Mouse (Mus musculus) brain, embryonic 14.5 days (tissue): ENCODE measurements around the gene Sec62. TPM values are rescaled to one million over a fixed set of nuclear protein-coding genes. Genes with fewer than 3 reads are reported as not detected.
"Not testable (repeated sequence)": the region's sequence is repeated elsewhere in the genome, so short reads cannot be mapped to it uniquely, and the experiment has no call there.

Source experiments
- DNase-seq: peaks from one replicate; pipeline ENCODE4 v3.0.0-alpha.2; 2011; ENCODE audit warnings: low read depth
- CTCF ChIP-seq: fragments of 200-500 bp; IDR thresholded peaks from 2 replicates; pipeline ENCODE4 v1.5.1; 2012; ENCODE audit warnings: inconsistent platforms, mild to moderate bottlenecking, moderate library complexity, borderline replicate concordance; ENCODE audit not compliant: insufficient read depth, insufficient read length; ENCODE audit errors: extremely low read depth
- POLR2A ChIP-seq: fragments of 200-500 bp; IDR thresholded peaks from 2 replicates; pipeline ENCODE4 v1.6.1; 2012; ENCODE audit warnings: mild to moderate bottlenecking, inconsistent platforms, borderline replicate concordance; ENCODE audit not compliant: poor library complexity, insufficient read depth, insufficient read length, severe bottlenecking; ENCODE audit errors: extremely low read depth
- polyA plus RNA-seq: library from polyadenylated mRNA; depleted of rRNA; stranded (reverse); fragments of >200 nt; gene quantifications from 2 replicates; pipeline ENCODE4 v1.2.3, GENCODE M21; 2012; rRNA removed

Gene Sec62
- polyA plus RNA-seq, 1 experiment: 51.0 TPM

GRCm38 (mm10) chr3:30847413-30847812 lies 54.7 kb downstream of the Sec62 start:
- TF ChIP-seq CTCF: no peak
- TF ChIP-seq POLR2A: no peak
- no peak for DNase-seq

- no peak for DNase-seq
- TF ChIP-seq POLR2A: no peak
- TF ChIP-seq CTCF: no peak
These were observed 58.7 kb downstream of the Sec62 start for GRCm38 (mm10) chr3:30851422-30851821.

DNA sequence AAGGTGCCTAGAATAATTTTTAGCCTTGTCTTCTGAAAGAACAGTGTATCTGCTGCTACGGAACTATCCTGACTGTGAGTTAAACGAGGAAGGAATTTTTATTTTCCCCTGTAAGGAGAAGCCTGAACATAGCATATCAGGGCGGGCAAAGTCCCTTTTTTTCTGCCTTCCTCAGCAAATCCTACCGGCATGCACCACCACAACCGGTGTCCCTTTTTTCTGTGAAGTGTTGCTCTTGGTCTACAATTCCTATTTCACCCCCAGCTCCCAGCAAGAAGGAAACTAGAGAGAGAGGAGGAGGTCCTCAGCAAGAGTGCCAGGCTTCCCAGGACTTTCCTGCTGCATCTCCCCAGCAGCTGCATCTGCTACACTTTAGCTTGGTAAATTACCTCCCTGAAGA lies 60.9 kb downstream of the Sec62 start:
- DNase-seq: no peak
- TF ChIP-seq POLR2A: no peak
- TF ChIP-seq CTCF: no peak

- TF ChIP-seq CTCF (peak; percentile 43; the same call in 1 of the 2 replicates), POLR2A (no peak)
- peak; percentile 60 for DNase-seq
These were observed 63.2 kb downstream of the Sec62 start, which contains the start of gene Gpr160 for GRCm38 (mm10) chr3:30855604-30856458. Gpr160 (plus strand) TSS chr3:30855950.

- DNase-seq: not testable (repeated sequence)
These were observed 66.9 kb downstream of the Sec62 start for GRCm38 (mm10) chr3:30859599-30859998.

GRCm38 (mm10) chr3:30860705-30861104 lies 68.0 kb downstream of the Sec62 start:
- TF ChIP-seq POLR2A (no peak), CTCF (no peak)
- DNase-seq: no peak

GRCm38 (mm10) chr3:30863712-30864435 lies 71.2 kb downstream of the Sec62 start:
- DNase-seq: no peak
- no peak for TF ChIP-seq POLR2A
- TF ChIP-seq CTCF: no peak

DNA sequence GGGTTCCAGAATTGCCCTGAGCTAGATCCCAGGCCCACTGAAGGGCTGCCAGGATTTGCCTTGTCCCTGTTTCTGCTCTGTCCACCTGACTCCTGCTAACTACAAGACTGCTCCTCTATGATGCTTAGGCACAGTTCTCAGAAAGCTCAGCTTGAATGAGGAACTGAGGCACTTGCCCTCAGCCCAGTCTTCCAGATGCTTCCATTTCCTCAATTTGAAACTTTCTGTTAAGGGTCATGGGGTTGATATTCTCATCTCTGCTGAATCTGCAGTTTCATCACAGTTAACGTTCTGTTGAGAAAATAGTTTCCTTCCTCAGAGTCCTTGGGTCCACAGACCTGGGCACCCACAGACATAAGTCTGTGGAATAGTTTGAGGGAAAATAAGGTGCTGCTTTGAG lies 72.0 kb downstream of the Sec62 start:
- no peak for DNase-seq
- no peak for TF ChIP-seq POLR2A
- TF ChIP-seq CTCF: no peak

GRCm38 (mm10) chr3:30868176-30868575 lies 75.5 kb downstream of the Sec62 start:
- TF ChIP-seq POLR2A: no peak
- TF ChIP-seq CTCF: no peak
- no peak for DNase-seq

DNA sequence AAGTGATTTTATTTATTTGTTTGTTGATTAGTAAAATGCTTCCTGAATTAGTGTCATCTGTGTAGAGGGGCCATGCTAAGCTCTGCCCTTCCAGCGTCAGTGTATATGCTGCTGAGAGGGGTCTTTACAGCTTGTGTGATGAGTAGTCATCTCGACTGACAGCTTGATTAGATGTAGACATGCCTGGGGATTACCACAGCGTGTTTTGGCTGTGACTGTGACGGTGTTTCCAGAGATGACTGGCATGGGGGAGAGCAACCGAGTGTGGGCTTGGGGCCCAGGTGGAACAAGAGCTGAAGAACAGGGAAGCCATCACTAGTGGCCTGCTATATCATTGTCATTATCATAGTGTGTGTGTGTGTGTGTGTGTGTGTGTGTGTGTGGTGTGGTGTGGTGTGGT lies 76.0 kb downstream of the Sec62 start:
- no peak for DNase-seq

DNA sequence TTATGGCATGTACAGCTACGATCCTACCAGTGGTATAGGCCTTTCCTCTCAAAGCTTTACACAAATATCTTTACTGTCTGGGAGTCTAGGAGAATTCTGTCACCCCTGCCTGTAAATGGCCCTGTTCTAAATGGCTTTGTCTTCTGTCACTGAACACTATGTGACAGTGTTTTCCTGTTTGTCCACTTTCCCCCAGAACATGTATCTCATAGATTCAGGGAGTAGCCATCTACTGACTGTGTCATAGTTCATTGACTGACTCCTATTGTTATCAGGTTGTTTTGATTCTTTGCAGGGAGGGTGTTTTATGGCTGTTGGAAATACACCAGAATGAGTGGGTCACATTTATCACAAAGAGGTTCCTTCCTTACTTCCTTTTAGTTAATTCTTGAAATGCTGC lies 77.3 kb downstream of the Sec62 start:
- no peak for TF ChIP-seq POLR2A
- no peak for TF ChIP-seq CTCF
- DNase-seq: no peak

More for the DNA sequence above, 76.0 kb downstream of the Sec62 start:
- TF ChIP-seq POLR2A (no peak), CTCF (no peak)

Other genes starting within 250 kb of the Sec62 start
- 3.7 and 7.3 TPM in 2 replicates for gene Mecom, start 244.9 kb upstream of the Sec62 start, polyA plus RNA-seq
- 0.11 and 0.13 TPM in 2 replicates for gene Actrt3, start 192.9 kb upstream of the Sec62 start, polyA plus RNA-seq
- 16.0 and 20.6 TPM in 2 replicates for gene Mynn, start 190.8 kb upstream of the Sec62 start, polyA plus RNA-seq
- 0.05 TPM in 1 of 2 replicates, not detected in the other for gene Lrriq4, start 148.4 kb upstream of the Sec62 start, polyA plus RNA-seq
- 0.35 and 0.63 TPM in 2 replicates for gene Lrrc34, start 145.0 kb upstream of the Sec62 start, polyA plus RNA-seq
- gene Lrrc31, start 93.0 kb upstream of the Sec62 start, polyA plus RNA-seq: not detected in 2 replicates
- gene Samd7, start 46.6 kb upstream of the Sec62 start, polyA plus RNA-seq: 0.04 and 0.08 TPM in 2 replicates
- gene Gpr160, start 63.1 kb downstream of the Sec62 start, polyA plus RNA-seq: 0.72 and 0.75 TPM in 2 replicates
- 17.0 and 22.8 TPM in 2 replicates for gene Phc3, start 176.5 kb downstream of the Sec62 start, polyA plus RNA-seq
- 38.6 and 41.7 TPM in 2 replicates for gene Prkci, start 202.9 kb downstream of the Sec62 start, polyA plus RNA-seq